In genomic region chr1:139346030-139346601, GRCm38 (mm10) we compare ENCODE assay signal across 18 mouse cellular contexts. TPM values are rescaled to one million over a fixed set of nuclear protein-coding genes. Genes with fewer than 3 reads are reported as not detected.
DNase-seq lines count a peak whose midpoint lies in the region; ATAC-seq and TF ChIP-seq lines count a peak whose summit lies in the region.
"Had no signal": no experiment of that assay in that cellular context is flagged by ENCODE, and none has a peak within 500 bp of the region (broad histone marks: within the 10 kb centered on the region; RNA-seq: fewer than 3 reads in every experiment).

No protein-coding gene starts in this region.

- TF ChIP-seq CTCF in brain, embryonic 14.5 days (IDR thresholded peaks at IDR 0.05; ENCODE audit: borderline replicate concordance, extremely low read depth, insufficient read depth, insufficient read length): no peak

- no peaks in the 10 kb centered on the region for H3K9me3 ChIP-seq in forebrain, embryonic 13.5 days (replicated peaks)
- no peaks in the 10 kb centered on the region for H3K9me3 ChIP-seq in hindbrain, embryonic 14.5 days (ENCODE audit: control insufficient read depth, low read length)
- no peaks in the 10 kb centered on the region for H3K9me3 ChIP-seq in midbrain, embryonic 15.5 days
- no peaks in the 10 kb centered on the region for H3K9me3 ChIP-seq in heart, embryonic 12.5 days (replicated peaks)
- H3K9me3 ChIP-seq: heart, embryonic 15.5 days had no signal

- no peaks in the 10 kb centered on the region for H3K27me3 ChIP-seq in forebrain, embryonic 13.5 days
- no peaks in the 10 kb centered on the region for H3K27me3 ChIP-seq in hindbrain, embryonic 14.5 days (ENCODE audit: control insufficient read depth, insufficient read depth, low read length)
- H3K27me3 ChIP-seq in midbrain, embryonic 15.5 days (replicated peaks): no peaks in the 10 kb centered on the region
- no peaks in the 10 kb centered on the region for H3K27me3 ChIP-seq in heart, embryonic 12.5 days (replicated peaks)
- H3K27me3 ChIP-seq: heart, embryonic 15.5 days had no signal

- intact Hi-C loops in left cerebral cortex, postnatal 25 days (cut with DNase I): loop anchor here (5.0 to 10.0 kb wide), 3 partner anchors 76 to 1211 kb away; partner anchors contain the start of gene Zbtb41

- TF ChIP-seq POLR2A in brain, embryonic 14.5 days (IDR thresholded peaks at IDR 0.05; ENCODE audit: borderline replicate concordance, extremely low read depth, insufficient read depth, insufficient read length, poor library complexity, severe bottlenecking): no peak

- no peak overlapping the region for H3K4me2 ChIP-seq in forebrain, embryonic 13.5 days
- no peak overlapping the region for H3K4me2 ChIP-seq in hindbrain, embryonic 14.5 days (replicated peaks)
- H3K4me2 ChIP-seq in midbrain, embryonic 15.5 days: no peak overlapping the region
- H3K4me2 ChIP-seq in heart, embryonic 12.5 days: no peak overlapping the region
- H3K4me2 ChIP-seq: heart, embryonic 15.5 days had no signal

- peaks cover 29% of the 10 kb centered on the region for H3K4me1 ChIP-seq in forebrain, embryonic 13.5 days
- peaks cover 22% of the 10 kb centered on the region for H3K4me1 ChIP-seq in hindbrain, embryonic 14.5 days (replicated peaks; ENCODE audit: control insufficient read depth, insufficient read depth, low read length)
- peaks cover 22% of the 10 kb centered on the region for H3K4me1 ChIP-seq in midbrain, embryonic 15.5 days
- no peaks in the 10 kb centered on the region for H3K4me1 ChIP-seq in heart, embryonic 12.5 days (replicated peaks)
- H3K4me1 ChIP-seq: heart, embryonic 15.5 days had no signal

- no peak overlapping the region for H3K4me3 ChIP-seq in forebrain, embryonic 13.5 days
- H3K4me3 ChIP-seq in hindbrain, embryonic 14.5 days (replicated peaks; ENCODE audit: low read length): no peak overlapping the region
- no peak overlapping the region for H3K4me3 ChIP-seq in midbrain, embryonic 15.5 days
- no peak overlapping the region for H3K4me3 ChIP-seq in heart, embryonic 12.5 days
- H3K4me3 ChIP-seq: heart, embryonic 15.5 days; left cerebral cortex, adult 2 months had no signal

- peak; percentile 13; the same call in 1 of the 2 replicates for ATAC-seq in forebrain, embryonic 13.5 days
- 0 out of 2 replicates have a peak, but pooled peaks have one; percentile 0 for ATAC-seq in hindbrain, embryonic 14.5 days (ENCODE audit: low FRiP score)
- peak; percentile 28 for ATAC-seq in midbrain, embryonic 15.5 days (replicated peaks)
- no peak for ATAC-seq in heart, embryonic 12.5 days (ENCODE audit: insufficient number of reproducible peaks, low FRiP score)
- ATAC-seq: inflammation-experienced regulatory T-cells, adult 6 months; liver, postnatal 0 days had no signal

- peak; percentile 31 for DNase-seq in brain, embryonic 14.5 days (ENCODE audit: low read depth)
- DNase-seq in hindbrain, embryonic 14.5 days (ENCODE audit: low spot score): no peak
- DNase-seq in left cerebral cortex, postnatal 25 days (ENCODE audit: low spot score in 2 of 2): no peak
- DNase-seq in adrenal gland, postnatal 10 days: no peak
- no peak for DNase-seq in urinary bladder, postnatal 25 days (ENCODE audit: low spot score)
- DNase-seq: adrenal gland, postnatal 14 days; cerebellum, adult 9-10 months; liver, postnatal 0 days had no signal

- H3K27ac ChIP-seq in forebrain, embryonic 13.5 days: peak overlapping the region; percentile 88
- H3K27ac ChIP-seq in hindbrain, embryonic 14.5 days: peak overlapping the region; percentile 60
- H3K27ac ChIP-seq in midbrain, embryonic 15.5 days: peak overlapping the region; percentile 78
- H3K27ac ChIP-seq in heart, embryonic 12.5 days (ENCODE audit: poor library complexity, severe bottlenecking): no peak overlapping the region
- H3K27ac ChIP-seq: heart, embryonic 15.5 days; left cerebral cortex, adult 2 months; stomach, postnatal 0 days had no signal

- no peaks in the 10 kb centered on the region for H3K36me3 ChIP-seq in forebrain, embryonic 13.5 days (ENCODE audit: poor library complexity, severe bottlenecking)
- H3K36me3 ChIP-seq in hindbrain, embryonic 14.5 days (replicated peaks; ENCODE audit: control insufficient read depth, insufficient read depth): no peaks in the 10 kb centered on the region
- no peaks in the 10 kb centered on the region for H3K36me3 ChIP-seq in midbrain, embryonic 15.5 days (replicated peaks)
- H3K36me3 ChIP-seq in heart, embryonic 12.5 days: no peaks in the 10 kb centered on the region
- H3K36me3 ChIP-seq: heart, embryonic 15.5 days had no signal

- WGBS in forebrain, embryonic 13.5 days: 36% methylated on average over 6 of the region's 6 CpGs
- 40% methylated on average over 6 of the region's 6 CpGs for WGBS in hindbrain, embryonic 14.5 days
- WGBS in midbrain, embryonic 15.5 days: 44% methylated on average over 6 of the region's 6 CpGs
- WGBS in heart, embryonic 12.5 days: 84% methylated on average over 6 of the region's 6 CpGs

- H3K9ac ChIP-seq in forebrain, embryonic 13.5 days: no peak overlapping the region
- H3K9ac ChIP-seq in hindbrain, embryonic 14.5 days: 0 out of 2 replicates have a peak overlapping the region, but pooled peaks have one; percentile 0
- H3K9ac ChIP-seq in midbrain, embryonic 15.5 days: no peak overlapping the region
- no peak overlapping the region for H3K9ac ChIP-seq in heart, embryonic 12.5 days
- H3K9ac ChIP-seq: heart, embryonic 15.5 days; liver, postnatal 0 days had no signal

RNA-seq across cellular contexts. Expression of gene Crb1, which starts 30.8 kb away (rescaled TPM):
- polyA plus RNA-seq in brain, embryonic 14.5 days (2012; rRNA removed): 3.7 and 4.4 TPM in 2 replicates
- polyA plus RNA-seq in forebrain, embryonic 13.5 days (2015; fragmentation: Nextera tagmentation; extraction: Ambion mirVana): 2.5 TPM in 2 replicates
- polyA plus RNA-seq in hindbrain, embryonic 14.5 days (2014; fragmentation: Nextera tagmentation; extraction: Ambion mirVana): 1.2 and 2.0 TPM in 2 replicates
- polyA plus RNA-seq in midbrain, embryonic 15.5 days (2015; fragmentation: Nextera tagmentation; extraction: Ambion mirVana): 2.4 and 3.0 TPM in 2 replicates
- total RNA-seq in left cerebral cortex, postnatal 25 days (2021): 1 to 10 TPM in 1 of 2 experiments, under 1 TPM in 1; 0.87 to 1.2 TPM
- under 1 TPM in 1 of 2 experiments, not detected in 1; 0.18 TPM for total RNA-seq in adrenal gland, postnatal 10 days (2021)
- 0.27 and 0.28 TPM in 2 replicates for polyA plus RNA-seq in heart, embryonic 12.5 days (2016; fragmentation: Nextera tagmentation; extraction: Ambion mirVana)
- total RNA-seq: adrenal gland, postnatal 14 days; granulocyte monocyte progenitor cell, adult 5-6 weeks had no signal
- polyA plus RNA-seq: inflammation-experienced regulatory T-cells, adult 6 months; large intestine, adult 2 months; liver, postnatal 0 days; spleen, adult 2 months had no signal
